Mouse (Mus musculus): ENCODE measurements around the gene Glt8d1.

Gene Glt8d1

DNA sequence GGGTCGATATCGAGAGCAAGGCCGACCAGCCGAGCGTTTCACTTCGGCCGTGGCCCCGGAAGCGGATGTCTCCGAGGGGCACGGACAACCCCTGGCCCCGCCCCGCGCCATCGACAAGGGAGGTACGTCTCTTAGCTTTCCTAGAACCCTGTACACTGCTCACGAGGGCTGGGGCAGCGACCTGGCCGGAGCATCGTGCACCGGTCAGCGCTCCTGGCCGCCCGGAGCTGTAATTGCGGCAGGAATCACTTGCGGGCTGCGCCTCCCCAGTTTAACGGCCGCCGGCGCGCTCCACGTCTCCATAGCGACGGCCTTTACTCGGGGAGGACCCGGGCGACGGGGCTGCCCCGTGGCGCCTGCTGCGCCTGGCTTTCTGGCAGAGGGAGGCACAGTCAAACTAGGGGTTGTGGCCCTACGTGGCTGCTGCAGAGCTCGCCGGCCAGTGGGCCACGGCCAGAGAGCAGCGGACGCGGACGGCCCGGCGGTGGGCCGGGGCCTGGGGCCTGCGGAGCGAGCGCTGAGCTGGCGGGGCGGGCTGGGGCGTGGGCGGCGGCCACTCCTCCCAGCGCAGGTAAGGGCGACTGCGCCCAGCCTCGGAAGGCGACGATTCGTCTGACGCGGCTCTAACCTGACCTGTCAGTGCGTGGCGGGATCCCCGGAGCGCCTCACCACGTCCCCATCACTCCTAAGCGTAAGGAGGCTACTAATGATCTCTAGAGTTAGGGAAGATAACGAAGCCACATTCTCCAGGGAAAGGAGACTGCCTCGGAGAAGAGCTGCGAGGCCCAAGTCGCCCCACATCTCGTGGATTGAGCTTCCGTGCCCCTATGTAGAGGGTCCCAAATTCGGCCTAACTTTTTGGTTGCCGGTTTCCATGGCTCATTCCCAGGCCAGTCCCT, at the start of gene Glt8d1, which contains the start of gene Spcs1:
Gene Glt8d1 (plus strand): TSS at position 94 of the 899 bp plus-strand sequence.
Gene Spcs1 (minus strand): TSS at position 366 of the 899 bp plus-strand sequence.
- DNase-seq (ENCODE audit: low spot score in 2 of 2), result peak; percentile 71 to 76

DNA sequence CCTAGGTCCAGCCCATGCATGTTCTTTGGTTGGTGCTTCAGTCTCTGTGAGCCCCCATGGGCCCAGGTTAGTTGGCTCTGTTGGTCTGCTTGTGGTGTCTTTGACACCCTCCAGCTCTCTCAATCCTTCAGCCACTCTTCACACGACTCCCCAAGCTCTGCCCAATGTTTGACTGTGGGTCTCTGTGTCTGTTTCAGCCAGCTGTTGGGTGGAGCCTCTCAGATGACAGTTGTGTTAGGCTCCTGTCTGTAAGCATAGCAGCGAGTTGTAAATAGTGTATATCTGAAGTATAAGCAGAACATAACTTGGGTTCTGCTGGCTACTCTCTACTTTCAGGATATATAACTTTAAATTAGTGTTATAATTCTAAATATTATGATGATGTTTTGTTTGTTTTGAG, 42.7 kb upstream of the Glt8d1 start:
- no peak for DNase-seq (ENCODE audit: low spot score in 2 of 2)

DNA sequence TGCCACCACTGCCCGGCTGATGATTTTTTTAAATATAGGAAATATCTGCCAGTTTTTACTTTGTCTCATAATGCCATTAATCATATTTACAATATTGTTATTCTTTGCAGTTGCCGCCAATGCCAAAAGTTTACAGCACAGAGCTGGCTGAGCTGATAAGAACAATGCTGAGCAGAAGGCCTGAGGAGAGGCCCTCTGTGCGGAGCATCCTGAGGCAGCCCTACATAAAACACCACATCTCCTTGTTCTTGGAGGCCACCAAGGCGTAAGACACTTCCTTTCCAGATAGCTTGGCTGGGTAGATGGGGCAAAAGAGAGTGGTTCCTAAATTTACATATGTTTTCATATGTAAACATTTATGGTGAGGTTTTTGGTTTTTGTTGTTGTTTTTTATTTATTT, 42.2 kb upstream of the Glt8d1 start:
- DNase-seq (ENCODE audit: low spot score in 2 of 2), result no peak

DNA sequence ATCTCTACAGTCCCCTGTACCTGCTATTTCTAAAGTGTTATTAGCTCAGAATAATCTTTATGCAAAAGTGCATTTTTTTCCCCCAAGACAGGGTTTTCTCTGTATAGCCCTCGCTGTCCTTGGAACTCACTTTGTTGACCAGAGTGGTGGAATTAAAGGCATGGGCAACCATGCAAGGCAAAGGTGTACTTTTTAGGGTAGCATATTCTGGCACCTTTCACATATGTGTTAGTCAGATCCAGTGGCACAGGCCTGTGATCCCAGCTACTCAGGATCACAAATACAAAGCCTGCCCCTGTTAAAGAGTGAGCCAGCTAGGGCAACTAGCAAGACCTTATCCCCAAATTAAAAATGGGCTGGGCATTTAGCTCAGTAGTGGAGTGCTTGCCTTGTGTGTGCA, 40.8 kb upstream of the Glt8d1 start:
- no peak for DNase-seq (ENCODE audit: low spot score in 2 of 2)

DNA sequence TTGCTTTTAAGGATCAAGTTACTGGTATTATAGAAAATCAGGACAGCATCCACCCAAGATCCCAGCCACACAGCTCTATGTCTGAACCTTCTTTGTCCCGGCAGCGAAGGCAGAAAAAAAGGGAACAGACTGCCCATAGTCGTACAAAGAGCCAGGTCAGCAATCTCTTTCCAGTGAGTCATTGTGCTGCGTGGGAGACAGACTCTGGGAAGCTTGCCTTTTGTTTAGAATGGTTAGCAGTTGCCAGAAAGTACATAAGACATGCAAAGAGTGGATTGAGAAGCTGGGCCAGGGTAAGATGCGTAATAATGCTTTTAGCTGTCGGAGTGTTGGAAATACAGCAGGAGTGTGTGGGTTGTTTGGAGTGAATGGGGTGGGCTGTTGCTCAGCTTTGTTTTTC, 27.0 kb upstream of the Glt8d1 start:
- DNase-seq (ENCODE audit: low spot score in 2 of 2), result no peak

DNA sequence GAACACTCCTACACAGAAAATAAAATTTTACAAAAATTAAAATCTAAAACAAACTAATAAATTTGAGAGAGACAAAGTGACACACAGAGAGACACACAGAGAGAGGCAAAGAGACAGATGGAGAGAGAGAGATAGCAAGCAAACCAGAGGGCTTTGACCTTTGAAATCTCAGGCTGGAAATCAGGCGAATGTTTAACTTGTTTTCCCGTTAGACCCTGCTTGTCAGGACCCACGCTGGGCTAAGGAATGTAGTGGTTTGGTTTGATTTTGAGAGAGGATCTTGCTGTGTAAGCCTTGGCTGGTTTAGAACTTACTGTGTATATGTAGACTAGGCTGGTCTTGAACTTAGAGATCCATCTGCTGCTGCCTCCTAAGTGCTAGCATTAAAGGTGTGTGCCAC, 25.0 kb upstream of the Glt8d1 start:
- no peak for DNase-seq (ENCODE audit: low spot score in 2 of 2)

DNA sequence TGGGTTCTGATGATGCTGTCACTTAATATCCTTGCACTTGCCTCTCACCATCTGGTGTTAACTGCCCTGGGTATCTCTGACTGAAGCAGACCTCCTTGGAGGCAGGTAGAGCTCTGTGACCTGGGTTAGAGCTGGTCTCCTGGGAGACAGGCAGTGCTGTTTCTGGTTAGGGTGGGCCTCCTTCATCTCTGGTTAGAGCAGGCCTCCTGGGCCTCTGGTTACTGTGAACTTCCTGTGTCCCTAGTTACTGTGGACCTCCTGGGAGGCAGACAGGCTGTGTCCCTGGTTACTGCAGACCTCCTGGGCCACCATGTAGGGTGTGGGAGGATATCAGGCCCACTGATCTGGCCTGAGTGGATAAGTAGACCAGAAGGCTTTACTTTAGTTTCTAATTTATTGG, 4.8 kb upstream of the Glt8d1 start:
- DNase-seq (ENCODE audit: low spot score in 2 of 2), result no peak

DNA sequence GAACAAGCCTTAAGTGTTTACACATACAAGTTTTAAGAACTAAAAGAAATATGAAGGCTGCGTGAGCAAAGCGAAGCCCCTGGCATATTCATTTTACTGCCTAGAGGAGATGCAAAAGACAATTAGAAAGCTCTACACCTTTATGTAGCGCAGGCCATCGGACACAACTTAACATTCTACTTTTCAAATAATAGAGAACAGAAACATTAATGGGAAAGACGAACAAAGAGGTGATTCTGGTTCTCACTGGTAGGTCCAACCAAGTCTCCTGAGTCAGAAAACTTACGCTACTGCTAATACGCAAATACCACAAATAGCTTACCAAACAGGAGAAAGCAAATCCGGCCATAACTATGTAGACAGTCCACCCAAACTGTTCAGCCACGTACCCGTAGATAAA, 844 bp upstream of the Glt8d1 start:
- no peak for DNase-seq (ENCODE audit: low spot score in 2 of 2)

DNA sequence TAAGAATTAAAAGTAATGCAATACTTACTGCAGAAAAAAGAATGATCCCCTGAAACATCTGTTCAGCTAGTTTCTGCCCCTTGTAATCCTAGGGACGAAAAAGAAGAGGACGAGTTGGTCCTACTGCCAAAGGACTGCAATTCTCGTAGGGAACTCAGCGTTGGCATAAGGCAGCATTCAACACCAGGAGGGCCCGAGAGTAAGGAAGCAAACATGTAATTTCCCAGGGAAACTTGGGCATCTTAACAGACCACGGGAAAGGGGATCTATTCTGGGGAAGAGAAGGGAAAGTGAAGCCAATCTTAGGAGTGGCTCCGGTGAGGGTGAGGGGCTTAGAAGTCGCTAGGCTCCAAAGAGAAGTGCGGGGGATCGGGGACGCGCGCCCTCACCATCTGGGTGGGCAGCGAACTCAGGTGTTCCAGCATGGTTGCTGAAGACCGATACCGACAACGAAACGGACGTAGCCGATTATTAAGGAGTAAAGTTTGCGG, 339 bp upstream of the Glt8d1 start:
- DNase-seq (ENCODE audit: low spot score in 2 of 2), result no peak

DNA sequence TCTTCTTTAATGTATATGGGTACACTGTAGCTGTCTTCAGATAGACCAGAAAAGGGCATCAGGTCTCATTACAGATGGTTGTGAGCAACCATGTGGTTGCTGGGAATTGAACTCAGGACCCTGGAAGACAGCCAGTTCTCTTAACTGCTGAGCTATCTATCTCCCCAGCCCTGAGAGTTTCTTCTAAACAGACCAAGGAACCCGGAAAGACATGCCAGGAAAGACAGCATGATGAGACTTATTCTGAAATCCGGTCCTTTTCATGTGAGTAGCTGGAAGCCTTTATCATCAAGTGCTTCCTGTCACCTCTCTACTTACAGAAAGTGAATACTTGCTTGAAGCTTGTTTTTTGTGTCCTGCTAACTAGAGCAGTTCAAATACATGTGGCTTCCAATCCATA, 3.3 kb downstream of the Glt8d1 start:
- no peak for DNase-seq (ENCODE audit: low spot score in 2 of 2)

DNA sequence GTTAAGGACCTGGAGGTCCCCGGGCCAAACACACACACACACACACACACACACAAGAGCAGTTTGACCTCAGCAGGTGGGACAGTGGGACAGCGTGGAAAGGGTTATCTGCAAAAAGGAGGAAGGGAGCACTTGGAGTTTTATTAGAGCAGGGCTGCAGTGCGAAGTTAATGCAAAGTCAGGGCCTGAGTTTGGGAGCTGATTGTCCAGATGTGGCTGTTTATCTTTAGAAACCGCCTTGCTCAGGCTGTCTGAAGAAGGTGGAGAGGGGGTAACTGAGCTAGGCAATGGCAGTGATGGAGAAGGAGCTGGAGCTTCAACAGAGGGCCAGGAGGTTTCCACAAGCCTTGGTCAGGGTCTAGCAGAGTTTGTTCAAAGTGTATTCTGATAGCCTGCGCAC, 5.6 kb downstream of the Glt8d1 start:
- DNase-seq (ENCODE audit: low spot score in 2 of 2), result no peak

DNA sequence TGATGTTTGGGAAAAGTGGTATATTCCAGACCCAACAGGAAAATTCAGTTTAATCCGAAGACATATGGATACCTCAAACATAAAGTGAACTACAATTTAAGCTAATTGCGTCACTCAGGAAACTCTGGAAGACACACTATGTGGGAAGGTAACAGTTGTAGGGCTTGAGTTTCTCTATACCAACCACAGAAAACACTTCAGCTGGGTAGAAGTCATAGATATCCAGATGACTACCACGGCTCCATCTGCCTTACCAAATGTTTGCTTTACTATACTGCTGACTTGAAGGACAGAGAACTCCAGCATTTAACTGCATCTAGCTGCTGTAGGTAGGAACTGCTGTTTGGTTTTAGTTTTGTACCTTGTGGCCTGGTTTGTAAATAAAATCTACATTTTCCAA, 10.4 kb downstream of the Glt8d1 start:
- DNase-seq (ENCODE audit: low spot score in 2 of 2), result no peak

DNA sequence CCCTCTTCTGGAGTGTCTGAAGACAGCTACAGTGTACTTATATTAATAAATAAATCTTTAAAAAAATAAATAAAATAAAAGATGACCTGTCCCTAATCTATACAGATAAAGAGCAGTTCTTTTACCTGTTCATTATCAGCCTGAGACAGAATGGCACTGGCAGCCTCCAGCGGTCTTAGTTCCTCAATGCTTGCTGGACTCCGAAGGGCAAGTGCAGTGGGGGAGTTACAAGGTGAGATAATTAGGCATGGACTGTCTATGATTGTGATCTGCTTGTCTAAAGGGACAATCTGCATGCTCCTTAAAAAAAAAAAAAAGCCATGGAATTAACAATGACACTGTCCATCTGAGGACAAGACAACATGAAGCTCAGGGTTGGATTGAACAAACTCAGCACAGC, 12.7 kb downstream of the Glt8d1 start:
- DNase-seq (ENCODE audit: low spot score in 2 of 2), result no peak

DNA sequence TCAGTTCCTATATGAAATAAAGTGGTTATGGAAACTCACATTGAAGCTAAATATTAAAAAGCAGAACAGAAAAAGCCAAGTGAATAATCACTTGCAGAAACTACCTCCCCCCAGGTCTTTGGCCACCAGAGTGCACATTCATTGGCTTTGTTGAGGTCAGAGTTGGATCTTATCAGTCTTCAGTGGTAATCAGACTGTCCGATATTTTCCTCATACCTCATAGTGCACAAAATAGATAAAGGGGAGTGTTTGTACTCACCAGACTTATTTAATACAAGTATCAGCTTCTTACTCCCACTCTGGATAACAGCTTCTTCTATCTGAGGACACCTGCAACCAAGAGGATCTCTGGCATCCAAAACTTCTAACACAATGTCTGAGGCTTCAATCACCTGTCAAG, 14.9 kb downstream of the Glt8d1 start:
- DNase-seq (ENCODE audit: low spot score in 2 of 2), result no peak

DNA sequence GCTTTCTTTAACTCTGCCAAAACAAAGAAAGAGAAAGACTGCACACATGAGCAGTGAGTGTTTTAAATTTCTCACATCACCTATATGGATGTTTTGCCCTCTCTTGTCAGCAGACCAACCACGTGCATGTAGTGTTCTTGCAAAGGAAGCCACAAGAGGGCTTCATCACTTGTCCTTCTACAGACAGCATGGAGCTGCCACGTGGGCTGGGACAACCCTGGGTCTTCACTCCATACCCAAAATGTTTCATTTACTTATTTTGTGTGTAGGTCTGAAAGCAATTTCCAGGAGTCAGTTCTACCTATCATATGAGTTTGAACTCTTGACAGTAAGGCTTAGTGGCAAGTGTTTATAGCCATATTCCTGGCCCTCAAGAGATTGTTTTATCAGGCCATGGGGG, 16.7 kb downstream of the Glt8d1 start:
- DNase-seq (ENCODE audit: low spot score in 2 of 2), result peak in 1 of 2 experiments; percentile 12

DNA sequence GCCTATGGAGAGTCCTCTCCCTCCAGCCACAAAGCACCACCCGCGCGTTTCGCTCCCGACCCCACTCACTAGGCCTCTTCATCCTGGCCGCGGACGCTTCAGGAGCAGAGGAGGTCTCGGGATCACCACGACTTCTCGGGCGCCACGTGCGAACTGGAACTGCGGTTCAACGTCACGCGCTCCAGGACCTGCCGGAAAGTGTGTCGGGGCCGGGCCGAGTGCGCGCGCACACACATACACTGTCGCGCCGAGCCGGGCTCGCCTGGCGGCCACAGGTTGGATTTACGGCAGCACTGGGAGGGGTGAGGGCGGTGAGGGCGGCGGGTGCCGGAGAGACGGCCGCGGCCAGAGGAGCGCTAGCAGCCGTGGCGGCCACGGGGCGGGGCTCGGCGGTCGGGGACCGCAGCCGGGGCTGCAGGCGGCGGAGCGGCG, 17.7 kb downstream of the Glt8d1 start, which contains the start of the genes Pbrm1 and Gnl3:
Gene Pbrm1 (plus strand): TSS at position 279 of the 432 bp plus-strand sequence.
Gene Gnl3 (minus strand): TSS at position 293 of the 432 bp plus-strand sequence.
- DNase-seq (ENCODE audit: low spot score in 2 of 2), result peak; percentile 96 to 97

DNA sequence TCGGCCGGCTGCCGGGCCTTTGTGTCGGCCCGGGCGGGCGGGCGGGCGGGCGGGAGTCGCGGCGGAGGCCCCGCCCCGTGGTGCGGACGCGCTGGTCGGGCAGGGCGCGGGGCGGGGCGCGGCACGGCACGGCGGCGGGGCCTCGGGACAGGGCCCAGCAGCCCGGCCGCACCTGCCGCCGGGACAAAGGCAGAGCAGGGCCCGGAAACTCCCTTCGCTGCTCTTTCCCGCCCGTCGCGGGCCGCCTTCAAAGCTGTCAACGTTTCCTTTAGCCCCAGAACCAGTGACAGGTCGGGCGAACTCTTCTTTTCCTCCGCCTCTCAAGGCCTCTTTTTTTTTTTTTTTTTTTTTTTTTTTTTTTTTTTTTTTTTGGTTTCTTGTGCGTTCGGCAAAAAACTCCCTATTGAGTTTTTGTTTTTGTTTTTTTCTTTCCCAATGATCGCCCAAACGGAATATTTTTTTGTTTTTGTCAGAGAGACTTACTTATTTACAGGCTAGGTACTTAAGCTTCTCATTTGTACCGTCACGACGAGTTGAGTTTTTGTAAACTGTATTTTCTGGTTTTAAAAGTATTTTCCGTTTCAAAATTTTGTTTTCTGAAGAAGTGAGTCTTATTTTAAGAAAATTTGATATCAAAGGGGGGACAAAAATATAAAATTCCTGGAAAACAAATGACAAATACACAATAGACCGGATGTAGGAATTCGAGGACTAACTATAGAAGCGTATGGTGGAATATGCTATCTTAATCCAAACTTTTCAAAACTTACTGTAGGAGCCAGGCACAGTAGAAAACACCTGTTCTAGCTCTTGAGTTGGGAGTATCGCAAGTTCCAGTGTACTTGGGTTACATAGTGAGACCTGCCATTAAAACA, 18.4 kb downstream of the Glt8d1 start:
- peak; percentile 79 to 83 for DNase-seq (ENCODE audit: low spot score in 2 of 2)

DNA sequence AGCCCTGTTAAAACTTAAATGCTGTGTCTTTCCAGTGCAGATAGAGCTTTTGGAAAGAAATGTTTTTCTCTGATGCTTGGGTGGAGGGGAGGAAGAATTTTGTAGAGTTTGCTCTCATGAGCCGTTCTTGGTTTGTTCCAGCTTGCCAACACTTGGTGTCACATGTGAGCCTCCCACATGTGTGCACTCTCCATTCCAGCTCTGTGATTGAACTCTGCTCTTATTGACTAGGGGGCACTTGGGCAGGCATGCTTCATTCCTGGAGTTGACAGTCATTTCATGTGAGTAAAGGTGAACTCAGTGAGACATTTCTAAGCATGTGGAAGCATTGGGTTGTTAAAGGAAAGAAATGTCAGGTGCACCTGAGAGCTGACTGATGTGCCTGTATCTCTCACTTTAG, 21.4 kb downstream of the Glt8d1 start:
- no peak for DNase-seq (ENCODE audit: low spot score in 2 of 2)

DNA sequence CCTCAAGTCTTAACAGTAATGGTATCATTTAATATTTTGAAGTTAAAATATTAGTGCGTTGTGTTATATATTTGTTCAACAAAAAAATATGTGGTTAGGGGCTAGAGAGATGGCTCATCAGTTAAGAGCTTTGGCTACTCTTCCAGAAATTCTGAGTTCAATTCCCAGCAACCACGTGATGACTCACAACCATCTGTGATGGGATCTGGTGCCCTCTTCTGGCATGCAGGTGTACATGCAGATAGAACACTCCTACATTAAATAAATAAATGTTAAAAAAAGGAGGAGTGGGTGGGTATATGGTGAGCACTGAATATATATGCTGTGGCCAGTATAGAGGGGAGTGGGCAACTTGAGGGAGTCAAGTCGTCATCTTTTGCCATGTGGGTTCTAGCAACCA, 24.6 kb downstream of the Glt8d1 start:
- peak in 1 of 2 experiments; percentile 14 for DNase-seq (ENCODE audit: low spot score in 2 of 2)

DNA sequence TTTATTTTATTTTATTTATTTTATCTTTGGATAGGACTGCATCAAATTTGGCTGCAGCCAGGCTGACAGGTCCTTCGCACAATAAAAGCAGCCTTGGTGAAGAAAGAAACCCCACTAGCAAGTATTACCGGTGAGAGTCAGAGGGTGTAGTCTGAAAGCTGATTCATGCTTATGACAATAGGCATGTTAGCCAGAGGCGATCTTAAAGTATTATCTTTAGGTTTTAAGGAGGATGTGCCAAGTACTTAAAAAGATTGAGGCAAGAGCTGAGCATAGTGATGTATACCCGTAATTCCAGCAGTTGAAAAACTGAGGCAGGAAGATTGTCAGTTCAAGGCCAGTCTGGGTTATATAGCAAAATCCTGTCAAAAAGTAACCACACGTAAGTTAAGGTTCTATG, 44.1 kb downstream of the Glt8d1 start:
- DNase-seq (ENCODE audit: low spot score in 2 of 2), result no peak

DNA sequence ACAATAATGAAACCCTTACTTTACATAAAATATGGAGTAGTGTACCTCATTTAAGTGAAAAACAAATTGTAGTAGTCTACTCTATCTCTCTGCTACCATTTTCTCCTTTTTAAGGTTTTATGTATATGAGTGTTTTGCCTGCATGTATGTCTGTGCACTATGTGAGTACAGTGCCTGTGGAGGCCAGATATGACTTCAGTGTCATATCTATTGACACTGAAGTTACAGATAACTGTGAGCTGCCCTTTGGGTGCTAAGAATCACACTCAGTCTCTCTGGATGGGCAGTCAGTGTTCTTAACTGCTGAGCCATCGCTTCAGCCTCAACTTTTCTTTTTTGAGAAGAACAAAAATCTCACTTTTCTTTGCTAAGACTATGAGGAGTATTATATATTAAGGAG, 44.6 kb downstream of the Glt8d1 start:
- no peak for DNase-seq (ENCODE audit: low spot score in 2 of 2)

All from thymus, postnatal 10 days (tissue).